Mouse (Mus musculus): ENCODE data around the gene Sacm1l. TPM values are rescaled to one million over a fixed set of nuclear protein-coding genes. Genes with fewer than 3 reads are reported as not detected.

Gene Sacm1l
- total and polyA plus RNA-seq, 3 experiments, result 20.5 to 21.7 TPM; not detected in 1

DNA sequence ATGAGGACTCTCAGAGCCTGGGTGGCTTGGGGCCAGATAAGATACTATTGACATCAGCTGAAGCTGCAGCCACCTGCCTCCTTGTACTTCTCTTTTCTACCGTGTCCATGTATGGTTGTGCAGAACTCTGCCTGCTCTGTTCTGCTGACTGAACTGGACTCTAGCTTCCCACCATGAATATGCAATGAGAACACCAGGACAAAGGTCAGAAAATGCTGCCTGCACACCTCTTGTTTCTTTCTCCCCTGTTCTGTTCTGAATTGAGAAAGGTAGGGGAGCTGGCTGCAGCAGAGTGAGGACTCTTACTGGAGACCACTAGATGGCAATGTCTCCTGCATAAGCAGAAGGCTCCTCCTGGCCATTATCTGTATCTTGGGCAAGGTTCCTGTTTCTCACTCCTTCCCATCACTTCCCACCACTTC is 109.1 kb downstream of the Sacm1l start:
- DNase-seq (ENCODE audit: low read depth, low spot score), result peak; percentile 75
- H3K27ac ChIP-seq (ENCODE audit: control insufficient read depth, low read depth, low read length), result no peak overlapping the region
- H3K9ac ChIP-seq (ENCODE audit: control insufficient read depth, low read depth, low read length, poor library complexity, severe bottlenecking), result no peak overlapping the region
- peaks cover 0 to 9% of the 10 kb centered on the region in 2 experiments; a peak in 2 of 4 replicates for H3K36me3 ChIP-seq (ENCODE audit: control insufficient read depth in 1 of 2, insufficient read depth in 2 of 2, low read length in 2 of 2)
- no peaks in the 10 kb centered on the region for H3K9me3 ChIP-seq (replicated peaks; ENCODE audit: insufficient read depth, low read length)
- H3K27me3 ChIP-seq (ENCODE audit: control insufficient read depth in 1 of 2, insufficient read depth in 2 of 2, low read length in 2 of 2), result no peaks in the 10 kb centered on the region; a peak in 1 of 4 replicates
- H3K79me2 ChIP-seq (ENCODE audit: control insufficient read depth, insufficient read depth, low read length, poor library complexity), result no peaks in the 10 kb centered on the region
- TF ChIP-seq EP300 (IDR thresholded peaks at IDR 0.05; ENCODE audit: low read depth in 1 of 2, low read length in 2 of 2) (peak in 1 of 2 experiments; percentile 28; a peak in 2 of 4 replicates), ZC3H11A (IDR thresholded peaks at IDR 0.05; ENCODE audit: low read depth, low read length) (peak; percentile 70), SMC3 (IDR thresholded peaks at IDR 0.05; ENCODE audit: low read depth, low read length) (peak; percentile 81), ETS1 (IDR thresholded peaks at IDR 0.05; ENCODE audit: low read depth, low read length) (peak; percentile 78), MAX (IDR thresholded peaks at IDR 0.05; ENCODE audit: low read length) (no peak), MYC (IDR thresholded peaks at IDR 0.05; ENCODE audit: low read depth, low read length) (no peak), RAD21 (IDR thresholded peaks at IDR 0.05; ENCODE audit: low read depth, low read length) (peak; percentile 87), UBTF (IDR thresholded peaks at IDR 0.05; ENCODE audit: borderline replicate concordance, insufficient read depth, low read depth, low read length) (no peak), SIN3A (IDR thresholded peaks at IDR 0.05; ENCODE audit: low read length) (0 out of 2 replicates have a peak, but pooled peaks have one; percentile 17), NRF1 (IDR thresholded peaks at IDR 0.05; ENCODE audit: insufficient read depth, low read depth, low read length, poor library complexity, severe bottlenecking) (no peak), TCF12 (IDR thresholded peaks at IDR 0.05; ENCODE audit: low read depth, low read length) (no peak), CTCF (IDR thresholded peaks at IDR 0.05 in 2 of 3, conservative IDR thresholded peaks at IDR 0.05 in 1 of 3; ENCODE audit: control insufficient read depth in 1 of 3, insufficient read depth in 1 of 3, low read depth in 2 of 3, low read length in 3 of 3, poor library complexity in 1 of 3, severe bottlenecking in 1 of 3) (peak; percentile 77 to 90 (median 81)), TBP (IDR thresholded peaks at IDR 0.05; ENCODE audit: low read depth, low read length) (no peak), MYB (IDR thresholded peaks at IDR 0.05; ENCODE audit: low read depth, low read length) (no peak)
- no peak overlapping the region for H3K4me3 ChIP-seq (ENCODE audit: control insufficient read depth in 1 of 2, insufficient read depth in 1 of 2, low read depth in 2 of 2, low read length in 2 of 2)
- peaks cover 9 to 20% of the 10 kb centered on the region in 2 experiments for H3K4me1 ChIP-seq (ENCODE audit: control insufficient read depth in 1 of 2, insufficient read depth in 2 of 2, low read length in 2 of 2)

GRCm38 (mm10) chr9:123640106-123640505 is 110.5 kb downstream of the Sacm1l start:
- peak; percentile 49; the same call in 1 of the 2 replicates for TF ChIP-seq ZNF384 (IDR thresholded peaks at IDR 0.05; ENCODE audit: low read depth, low read length)
- no peak for TF ChIP-seq MAFK (IDR thresholded peaks at IDR 0.05; ENCODE audit: borderline replicate concordance, low read depth, low read length)
- Histone ChIP-seq H3K9ac (ENCODE audit: control insufficient read depth, low read depth, low read length, poor library complexity, severe bottlenecking) (no peak overlapping the region), H3K79me2 (ENCODE audit: control insufficient read depth, insufficient read depth, low read length, poor library complexity) (no peaks in the 10 kb centered on the region), H3K4me3 (ENCODE audit: control insufficient read depth in 1 of 2, insufficient read depth in 1 of 2, low read depth in 2 of 2, low read length in 2 of 2) (no peak overlapping the region), H3K27me3 (ENCODE audit: control insufficient read depth in 1 of 2, insufficient read depth in 2 of 2, low read length in 2 of 2) (no peaks in the 10 kb centered on the region), H3K9me3 (replicated peaks; ENCODE audit: insufficient read depth, low read length) (no peaks in the 10 kb centered on the region), H3K36me3 (ENCODE audit: control insufficient read depth in 1 of 2, insufficient read depth in 2 of 2, low read length in 2 of 2) (peaks cover 0 to 9% of the 10 kb centered on the region in 2 experiments; a peak in 2 of 4 replicates), H3K4me1 (ENCODE audit: control insufficient read depth in 1 of 2, insufficient read depth in 2 of 2, low read length in 2 of 2) (peaks cover 9 to 20% of the 10 kb centered on the region in 2 experiments), H3K27ac (ENCODE audit: control insufficient read depth, low read depth, low read length) (no peak overlapping the region)
- no peak for DNase-seq (ENCODE audit: low read depth, low spot score)

Other genes starting within 250 kb of the Sacm1l start
- 10,095 and 12,669 TPM in 2 replicates for gene Lars2, start 162.8 kb upstream of the Sacm1l start, total RNA-seq (2012; rRNA removed)
- 100 to 1,000 TPM; 634 to 684 TPM for gene Lars2, start 162.8 kb upstream of the Sacm1l start, polyA plus RNA-seq (2012; ENCODE audit: insufficient read depth in 1 of 2, insufficient read length in 2 of 2, low read depth in 1 of 2, low replicate concordance in 2 of 2, missing spikeins in 1 of 2)
- gene Limd1, start 51.1 kb upstream of the Sacm1l start, total RNA-seq (2012; rRNA removed), result 32.0 and 37.5 TPM in 2 replicates
- 10 to 100 TPM in 1 of 2 experiments, not detected in 1; 32.6 TPM for gene Limd1, start 51.1 kb upstream of the Sacm1l start, polyA plus RNA-seq (2012; ENCODE audit: insufficient read depth in 1 of 2, insufficient read length in 2 of 2, low read depth in 1 of 2, low replicate concordance in 2 of 2, missing spikeins in 1 of 2)
- gene Slc6a20b, start 102.8 kb downstream of the Sacm1l start, total RNA-seq (2012; rRNA removed), result 0.35 and 0.46 TPM in 2 replicates
- under 1 TPM in 1 of 2 experiments, not detected in 1; 0.01 TPM for gene Slc6a20b, start 102.8 kb downstream of the Sacm1l start, polyA plus RNA-seq (2012; ENCODE audit: insufficient read depth in 1 of 2, insufficient read length in 2 of 2, low read depth in 1 of 2, low replicate concordance in 2 of 2, missing spikeins in 1 of 2)
- not detected in 2 replicates for gene Ccr9, start 148.7 kb downstream of the Sacm1l start, total RNA-seq (2012; rRNA removed)
- gene Ccr9, start 148.7 kb downstream of the Sacm1l start, polyA plus RNA-seq (2012; ENCODE audit: insufficient read depth in 1 of 2, insufficient read length in 2 of 2, low read depth in 1 of 2, low replicate concordance in 2 of 2, missing spikeins in 1 of 2), result not detected
- gene Slc6a20a, start 149.1 kb downstream of the Sacm1l start, total RNA-seq (2012; rRNA removed), result not detected in 2 replicates
- gene Slc6a20a, start 149.1 kb downstream of the Sacm1l start, polyA plus RNA-seq (2012; ENCODE audit: insufficient read depth in 1 of 2, insufficient read length in 2 of 2, low read depth in 1 of 2, low replicate concordance in 2 of 2, missing spikeins in 1 of 2), result not detected
- 13.0 and 18.1 TPM in 2 replicates for gene Lztfl1, start 187.9 kb downstream of the Sacm1l start, total RNA-seq (2012; rRNA removed)
- gene Lztfl1, start 187.9 kb downstream of the Sacm1l start, polyA plus RNA-seq (2012; ENCODE audit: insufficient read depth in 1 of 2, insufficient read length in 2 of 2, low read depth in 1 of 2, low replicate concordance in 2 of 2, missing spikeins in 1 of 2), result 100 to 1,000 TPM in 1 of 2 experiments, 10 to 100 TPM in 1; 17.1 to 408 TPM